Mouse (Mus musculus) midbrain, embryonic 11.5 days (tissue): ENCODE measurements around the gene Wif1. TPM values are rescaled to one million over a fixed set of nuclear protein-coding genes. Genes with fewer than 3 reads are reported as not detected.

Experiments used
- ATAC-seq: fragments of 200-750 bp; cut with Nextera tagmentation; 2 replicates; pipeline ENCODE4 v1.8.0; 2017; ENCODE audit warnings: moderate TSS enrichment, moderate library complexity; ENCODE audit not compliant: low FRiP score
- DNase-seq: peaks from one replicate; pipeline ENCODE4 v3.0.0; 2015; ENCODE audit warnings: low spot score; ENCODE audit errors: missing footprints
- H3K27ac ChIP-seq: fragments of 300-500 bp; sonication (generic); 2 replicates; pipeline ENCODE4 v1.5.1; 2014; ENCODE audit warnings: low read depth, low read length
- H3K27me3 ChIP-seq: fragments of 300-500 bp; sonication (generic); 2 replicates; pipeline ENCODE4 v1.6.1; 2014; ENCODE audit warnings: mild to moderate bottlenecking, low read length, moderate library complexity, mixed read lengths; ENCODE audit not compliant: control insufficient read depth, insufficient read depth
- H3K36me3 ChIP-seq: fragments of 300-500 bp; sonication (generic); 2 replicates; pipeline ENCODE4 v1.6.1; 2014; ENCODE audit warnings: mild to moderate bottlenecking, low read length, moderate library complexity, mixed read lengths; ENCODE audit not compliant: control insufficient read depth, insufficient read depth
- H3K4me1 ChIP-seq: fragments of 300-500 bp; sonication (generic); 2 replicates; pipeline ENCODE4 v1.6.1; 2014; ENCODE audit warnings: low read length; ENCODE audit not compliant: control insufficient read depth, insufficient read depth
- H3K4me2 ChIP-seq: fragments of 300-500 bp; sonication (generic); 2 replicates; pipeline ENCODE4 v1.6.1; 2014; ENCODE audit warnings: mild to moderate bottlenecking, moderate library complexity
- H3K4me3 ChIP-seq: fragments of 300-500 bp; sonication (generic); 2 replicates; pipeline ENCODE4 v1.5.1; 2014; ENCODE audit warnings: low read depth, low read length
- H3K9ac ChIP-seq: fragments of 300-500 bp; sonication (generic); 2 replicates; pipeline ENCODE4 v1.6.1; 2014; ENCODE audit warnings: low read length
- H3K9me3 ChIP-seq: fragments of 300-500 bp; sonication (generic); 2 replicates; pipeline ENCODE4 v1.6.1; 2016; ENCODE audit warnings: low read length; ENCODE audit not compliant: control insufficient read depth
- WGBS: fragments of 180-500 bp; shearing (Covaris S2); extraction: QIAGEN DNeasy Blood & Tissue Kit; methylation state at CpG from one replicate; pipeline ENCODE4 v1.1.7; 2014; 5-methylcytosine and 5-hydroxymethylcytosine counted together
- polyA plus RNA-seq: library from polyadenylated mRNA; unstranded; fragments of >200 nt; fragmentation: Nextera tagmentation; extraction: Ambion mirVana; gene quantifications from 2 replicates; pipeline ENCODE4 v1.2.1, GENCODE M21; 2014

Wif1 gene
- polyA plus RNA-seq, 1 experiment from 2014 or later = 4.1 TPM

DNA sequence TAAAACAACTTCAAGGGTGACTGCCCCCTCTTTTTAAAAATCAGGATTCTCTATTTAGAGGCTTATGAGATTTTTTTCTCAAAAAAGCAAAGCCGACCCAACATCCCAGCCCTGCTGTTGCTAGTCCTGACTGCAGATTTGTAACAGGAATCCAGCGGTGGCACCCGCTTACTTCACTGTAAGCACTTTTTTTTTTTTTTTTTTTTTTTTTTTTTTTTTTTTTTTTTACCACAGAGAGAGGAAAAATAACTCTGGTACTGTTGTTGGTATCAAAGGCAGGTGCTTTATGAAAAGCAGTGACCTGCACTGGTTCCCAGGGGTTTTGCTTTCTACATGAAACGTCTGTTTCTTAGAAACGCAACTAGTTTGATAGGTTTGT is 798 bp downstream of the Wif1 start:
- Histone ChIP-seq H3K4me1 (peaks cover 4% of the 10 kb centered on the region), H3K4me3 (peak overlapping the region; percentile 50), H3K27me3 (peaks cover 8% of the 10 kb centered on the region; the same call in 1 of the 2 replicates), H3K9me3 (no peaks in the 10 kb centered on the region), H3K27ac (no peak overlapping the region), H3K9ac (peak overlapping the region; percentile 60), H3K4me2 (peak overlapping the region; percentile 92), H3K36me3 (no peaks in the 10 kb centered on the region)
- 13% methylated on average over 5 of the region's 5 CpGs for WGBS
- no peak for ATAC-seq
- no peak for DNase-seq

- Histone ChIP-seq H3K4me3 (no peak overlapping the region), H3K36me3 (no peaks in the 10 kb centered on the region), H3K27me3 (peaks cover 8% of the 10 kb centered on the region; the same call in 1 of the 2 replicates), H3K27ac (no peak overlapping the region), H3K9me3 (no peaks in the 10 kb centered on the region), H3K4me2 (no peak overlapping the region), H3K4me1 (peaks cover 4% of the 10 kb centered on the region), H3K9ac (no peak overlapping the region)
- whole genome bisulfite sequencing = 88% methylated on average over 4 of the region's 4 CpGs
- DNase-seq = no peak
- no peak for ATAC-seq
Measured at GRCm38 (mm10) chr10:121038556-121039284, 5.0 kb downstream of the Wif1 start.

DNA sequence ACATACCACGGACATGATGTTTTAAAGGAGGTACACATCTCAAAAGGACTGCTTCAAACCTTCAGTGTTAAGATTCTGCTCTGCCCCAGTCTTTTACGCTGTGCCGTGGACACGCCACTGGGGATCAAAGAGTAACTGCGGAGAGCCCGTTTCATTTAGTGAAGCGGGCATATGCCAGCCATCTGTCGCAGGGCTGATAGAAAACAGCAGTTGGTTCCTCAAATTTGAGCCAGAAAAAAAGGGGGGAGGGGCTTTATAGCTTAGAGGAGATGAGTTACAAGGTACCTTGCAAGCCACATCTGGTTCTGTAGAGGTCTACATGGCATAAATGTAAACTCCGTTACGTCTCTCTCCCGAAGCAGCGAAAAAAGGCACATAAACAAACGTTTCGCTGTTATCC is 7.2 kb downstream of the Wif1 start:
- DNase-seq = no peak
- 73% methylated on average over 14 of the region's 14 CpGs for WGBS
- Histone ChIP-seq H3K9me3 (no peaks in the 10 kb centered on the region), H3K27ac (no peak overlapping the region), H3K27me3 (no peaks in the 10 kb centered on the region), H3K36me3 (no peaks in the 10 kb centered on the region), H3K4me3 (no peak overlapping the region), H3K9ac (no peak overlapping the region), H3K4me1 (no peaks in the 10 kb centered on the region), H3K4me2 (no peak overlapping the region)
- ATAC-seq = no peak

DNA sequence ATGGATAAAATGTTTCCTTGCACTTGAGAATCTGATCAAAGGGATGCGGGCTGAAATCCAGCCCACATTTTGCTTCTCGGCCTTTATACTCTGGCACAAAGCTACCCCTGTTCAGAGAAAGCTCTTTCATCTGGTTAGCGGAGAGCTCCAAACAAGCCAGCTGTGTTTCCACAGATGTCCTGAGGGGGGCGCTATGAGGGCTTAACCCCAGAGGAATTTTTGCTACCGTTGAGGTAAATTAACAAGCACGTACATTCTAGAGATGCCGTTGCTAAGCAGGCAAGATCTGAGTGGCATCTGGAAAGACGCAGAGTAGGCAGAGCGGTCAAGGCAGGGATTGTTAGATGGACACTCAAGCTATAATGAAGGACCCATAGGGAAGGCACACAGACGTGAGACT is 13.7 kb downstream of the Wif1 start:
- ATAC-seq = no peak
- Histone ChIP-seq H3K4me1 (no peaks in the 10 kb centered on the region), H3K27ac (no peak overlapping the region), H3K4me3 (no peak overlapping the region), H3K36me3 (no peaks in the 10 kb centered on the region), H3K9me3 (no peaks in the 10 kb centered on the region), H3K9ac (no peak overlapping the region), H3K4me2 (no peak overlapping the region), H3K27me3 (no peaks in the 10 kb centered on the region)
- WGBS = 82% methylated on average over 10 of the region's 10 CpGs
- DNase-seq = no peak

- 93% methylated on average over 6 of the region's 6 CpGs for WGBS
- no peak overlapping the region for H3K4me3 ChIP-seq
- no peak overlapping the region for H3K4me2 ChIP-seq
- ATAC-seq (no peak), DNase-seq (no peak)
- no peak overlapping the region for H3K9ac ChIP-seq
- H3K4me1 ChIP-seq = no peaks in the 10 kb centered on the region
- H3K9me3 ChIP-seq = no peaks in the 10 kb centered on the region
- H3K27ac ChIP-seq = no peak overlapping the region
- H3K27me3 ChIP-seq = no peaks in the 10 kb centered on the region
- no peaks in the 10 kb centered on the region for H3K36me3 ChIP-seq
Measured at GRCm38 (mm10) chr10:121052076-121052475, 18.3 kb downstream of the Wif1 start.

DNA sequence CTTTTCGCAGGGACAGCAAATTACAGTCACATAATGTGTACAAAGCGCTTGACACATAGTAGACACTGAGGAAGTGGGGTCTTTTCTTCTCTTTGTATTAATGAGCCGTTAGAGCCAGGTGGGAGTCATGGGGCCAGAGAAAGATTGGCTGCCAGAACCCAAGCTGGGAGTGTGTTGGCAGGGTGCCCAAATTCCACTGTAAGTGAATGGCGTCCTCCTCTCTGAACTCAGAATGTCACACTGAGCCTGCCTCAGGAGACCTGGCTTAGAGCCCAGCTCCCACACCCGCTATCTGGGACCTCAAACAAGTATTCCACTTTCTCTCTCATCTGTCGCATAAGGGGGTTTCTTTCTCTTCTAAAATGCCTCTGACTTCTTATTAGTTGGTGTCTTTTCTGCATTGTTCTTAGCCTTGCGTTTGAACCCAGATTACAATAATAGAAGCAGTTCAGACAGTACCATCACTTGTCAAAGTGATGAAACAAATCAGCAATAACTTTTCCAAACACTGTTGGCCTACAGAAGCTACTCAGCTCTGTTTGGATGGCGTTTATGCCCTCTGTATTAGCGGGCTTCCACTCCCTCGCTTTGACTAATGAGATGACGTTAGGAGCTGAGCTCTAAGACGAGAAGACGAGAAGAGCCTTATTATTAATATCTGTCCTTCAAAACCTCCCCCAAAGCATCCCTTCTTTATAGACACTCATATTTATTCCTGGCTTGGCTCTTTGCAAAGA is 21.9 kb downstream of the Wif1 start:
- Histone ChIP-seq H3K27me3 (no peaks in the 10 kb centered on the region), H3K4me2 (no peak overlapping the region), H3K4me3 (no peak overlapping the region), H3K27ac (no peak overlapping the region), H3K36me3 (no peaks in the 10 kb centered on the region), H3K9ac (no peak overlapping the region), H3K4me1 (no peaks in the 10 kb centered on the region), H3K9me3 (no peaks in the 10 kb centered on the region)
- WGBS = 70% methylated on average over 13 of the region's 13 CpGs
- DNase-seq (no peak), ATAC-seq (peak; percentile 40; the same call in 1 of the 2 replicates)

- Histone ChIP-seq H3K9ac (no peak overlapping the region), H3K27ac (no peak overlapping the region), H3K4me2 (no peak overlapping the region), H3K36me3 (no peaks in the 10 kb centered on the region), H3K27me3 (no peaks in the 10 kb centered on the region), H3K4me3 (no peak overlapping the region), H3K9me3 (no peaks in the 10 kb centered on the region), H3K4me1 (no peaks in the 10 kb centered on the region)
- WGBS = 79% methylated on average over 6 of the region's 6 CpGs
- DNase-seq (no peak), ATAC-seq (no peak)
Measured at GRCm38 (mm10) chr10:121056823-121057222, 23.1 kb downstream of the Wif1 start.

GRCm38 (mm10) chr10:121059043-121060003 is 25.6 kb downstream of the Wif1 start:
- Histone ChIP-seq H3K4me1 (no peaks in the 10 kb centered on the region), H3K27me3 (no peaks in the 10 kb centered on the region), H3K27ac (no peak overlapping the region), H3K9ac (no peak overlapping the region), H3K36me3 (no peaks in the 10 kb centered on the region), H3K9me3 (no peaks in the 10 kb centered on the region), H3K4me3 (no peak overlapping the region), H3K4me2 (no peak overlapping the region)
- ATAC-seq (no peak), DNase-seq (no peak)
- 80% methylated on average over 23 of the region's 23 CpGs for WGBS
